Mouse (Mus musculus) layer of hippocampus, adult 8-10 months (tissue): ENCODE data around the gene Vps35l. TPM values are rescaled to one million over a fixed set of nuclear protein-coding genes. Genes with fewer than 3 reads are reported as not detected.

Experiments used
- DNase-seq, 2 experiments: peaks; one replicate each; pipeline ENCODE4 v3.0.0; 2022; ENCODE audit warnings: low spot score in 2 of 2
- total RNA-seq, 4 experiments: library from RNA; stranded (reverse); gene quantifications; 2 replicates each; pipeline ENCODE4 v1.2.4; 2022

Vps35l gene
- total RNA-seq, 4 experiments from 2014 or later, result 61.8 to 73.0 (median 69.1) TPM

DNA sequence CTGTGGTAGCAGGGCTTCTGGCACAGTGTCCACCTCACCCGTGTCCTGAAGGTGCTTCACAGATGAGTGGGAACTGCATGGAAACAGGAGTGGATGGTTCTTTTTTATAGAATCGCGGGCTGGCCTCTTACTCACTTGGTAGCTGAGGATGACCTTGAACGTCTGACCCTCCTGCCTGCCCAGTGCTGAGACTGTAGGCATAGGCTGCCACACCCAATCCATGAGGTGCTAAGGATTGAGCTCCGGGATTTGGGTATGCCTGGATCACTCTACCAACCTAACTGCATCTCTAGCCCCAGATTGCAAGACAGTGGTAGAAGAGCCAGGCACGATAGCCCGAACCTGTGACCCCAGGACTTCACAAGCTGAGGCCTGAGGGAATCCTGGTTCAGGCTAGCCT, 77.7 kb downstream of the Vps35l start:
- no peak for DNase-seq

GRCm38 (mm10) chr7:118819666-118820065, 79.6 kb downstream of the Vps35l start:
- DNase-seq, result no peak

- DNase-seq, result no peak
Measured at GRCm38 (mm10) chr7:118821356-118821755, 81.3 kb downstream of the Vps35l start.

- no peak for DNase-seq
Measured at GRCm38 (mm10) chr7:118821887-118822556, 82.0 kb downstream of the Vps35l start.

GRCm38 (mm10) chr7:118824451-118824850, 84.4 kb downstream of the Vps35l start:
- no peak for DNase-seq

- DNase-seq, result peak; percentile 25 to 31
Measured at GRCm38 (mm10) chr7:118827975-118828416, 88.0 kb downstream of the Vps35l start.

- DNase-seq, result no peak
Measured at GRCm38 (mm10) chr7:118837901-118838300, 97.9 kb downstream of the Vps35l start.

DNA sequence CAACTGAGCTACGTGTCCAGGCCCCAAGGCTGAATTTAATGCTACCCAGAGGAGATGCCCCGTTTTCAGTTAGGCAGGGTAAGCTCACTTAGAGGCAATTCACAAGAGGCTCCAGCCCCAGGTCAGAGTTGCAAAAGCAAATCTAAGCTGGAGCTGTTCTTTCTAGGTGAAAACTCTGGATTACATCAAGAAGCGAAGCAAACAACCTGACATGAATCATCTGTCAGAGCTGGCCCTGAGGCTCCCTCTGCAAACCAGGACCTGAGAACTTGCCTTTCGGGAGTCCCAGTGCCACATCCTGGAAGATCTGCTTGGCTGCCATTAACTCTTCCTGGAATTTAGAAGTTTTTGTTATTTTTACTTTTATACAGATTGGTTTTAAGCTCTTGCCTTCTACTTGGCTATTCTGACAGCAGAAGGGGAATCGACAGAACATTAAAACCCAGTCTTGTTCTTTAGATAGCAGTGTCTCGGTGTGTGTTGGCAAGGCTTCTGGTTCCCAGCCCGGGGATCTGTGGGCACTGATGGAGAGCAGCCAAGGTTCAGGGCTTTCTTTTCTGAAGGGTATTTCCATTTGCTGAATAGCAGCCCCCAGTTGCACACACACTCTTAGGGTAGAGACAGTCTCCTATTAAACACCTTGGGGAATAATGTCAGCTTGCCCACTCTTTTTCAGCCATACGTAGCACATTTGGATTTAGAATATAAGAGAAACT, 101.2 kb downstream of the Vps35l start:
- peak in 1 of 2 experiments; percentile 36 for DNase-seq

DNA sequence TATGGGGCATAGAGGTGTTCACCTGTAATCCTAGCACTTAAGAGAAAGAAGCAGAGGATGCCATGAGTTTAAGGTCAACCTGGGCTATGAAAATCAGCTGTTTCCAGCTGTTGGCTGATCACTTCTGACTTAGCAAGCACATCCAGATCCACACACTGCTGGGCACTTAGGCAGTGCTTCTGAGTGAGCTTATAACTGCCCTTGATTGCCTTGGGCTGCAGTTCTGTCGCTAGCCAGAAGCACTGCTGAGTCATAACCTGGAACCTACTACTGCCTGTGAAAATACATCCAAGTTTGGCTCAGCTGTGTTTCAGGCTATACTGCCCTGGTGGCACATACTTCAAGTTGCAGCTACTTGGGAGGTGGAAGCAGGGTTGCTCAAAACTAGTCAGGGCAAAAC, 101.8 kb downstream of the Vps35l start:
- DNase-seq, result no peak

DNA sequence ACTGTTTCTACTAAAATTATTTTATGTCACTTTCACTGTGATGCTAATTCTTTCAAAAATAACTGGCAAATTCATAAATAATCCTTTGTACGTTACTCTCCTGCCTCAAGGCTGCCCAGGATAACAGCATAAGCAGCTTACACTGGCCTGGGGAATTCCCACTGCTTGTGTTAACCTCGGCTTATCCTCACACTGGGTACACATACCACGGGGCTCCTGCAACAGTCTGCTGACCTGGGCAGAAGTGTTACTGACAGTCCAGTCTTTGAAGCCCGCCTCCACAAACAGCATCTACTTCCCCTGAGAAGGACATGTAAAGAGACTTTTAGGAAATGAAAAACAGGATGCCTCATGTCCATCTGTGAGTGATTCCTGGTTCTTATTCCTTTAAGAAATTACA, 102.9 kb downstream of the Vps35l start:
- no peak for DNase-seq

DNA sequence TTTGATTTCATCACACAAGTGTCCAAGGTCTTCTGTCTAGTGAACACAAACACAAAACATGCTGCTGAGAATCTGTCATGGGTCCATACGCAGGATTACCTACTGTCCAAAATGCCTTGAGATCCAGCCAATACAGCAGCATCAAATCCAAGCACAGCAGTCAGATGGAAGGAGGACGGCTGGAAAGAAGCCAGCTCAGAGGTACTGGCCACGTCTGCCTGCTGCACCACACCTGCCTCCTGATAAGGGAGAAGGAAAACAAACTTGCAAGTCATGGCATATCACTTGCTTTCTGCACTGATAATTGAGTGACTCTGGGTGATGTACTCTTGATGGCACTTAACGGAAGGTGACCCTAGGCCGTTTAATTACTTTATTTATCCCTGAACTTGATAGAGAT, 105.1 kb downstream of the Vps35l start:
- no peak for DNase-seq

GRCm38 (mm10) chr7:118846329-118846728, 106.3 kb downstream of the Vps35l start:
- DNase-seq, result no peak

DNA sequence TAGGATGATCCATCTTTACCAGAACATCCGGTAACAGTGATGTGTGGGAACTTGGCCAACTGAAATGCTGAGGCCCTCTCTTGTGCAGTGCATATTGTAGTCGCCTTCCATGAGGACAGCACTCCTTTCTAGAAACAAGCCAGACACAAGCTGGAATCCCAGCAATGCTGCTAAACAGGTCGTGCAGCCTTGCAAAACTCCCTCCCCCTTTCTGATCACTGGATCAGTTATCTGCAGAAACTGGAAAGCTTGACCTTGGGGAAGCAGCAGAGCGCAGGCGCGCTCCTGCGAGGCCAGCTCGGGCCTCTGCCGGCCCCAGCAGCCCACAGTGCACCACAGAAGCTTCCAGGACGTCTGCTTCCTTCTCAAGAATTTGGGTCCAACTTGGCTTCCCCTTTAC, 108.8 kb downstream of the Vps35l start:
- no peak for DNase-seq

DNA sequence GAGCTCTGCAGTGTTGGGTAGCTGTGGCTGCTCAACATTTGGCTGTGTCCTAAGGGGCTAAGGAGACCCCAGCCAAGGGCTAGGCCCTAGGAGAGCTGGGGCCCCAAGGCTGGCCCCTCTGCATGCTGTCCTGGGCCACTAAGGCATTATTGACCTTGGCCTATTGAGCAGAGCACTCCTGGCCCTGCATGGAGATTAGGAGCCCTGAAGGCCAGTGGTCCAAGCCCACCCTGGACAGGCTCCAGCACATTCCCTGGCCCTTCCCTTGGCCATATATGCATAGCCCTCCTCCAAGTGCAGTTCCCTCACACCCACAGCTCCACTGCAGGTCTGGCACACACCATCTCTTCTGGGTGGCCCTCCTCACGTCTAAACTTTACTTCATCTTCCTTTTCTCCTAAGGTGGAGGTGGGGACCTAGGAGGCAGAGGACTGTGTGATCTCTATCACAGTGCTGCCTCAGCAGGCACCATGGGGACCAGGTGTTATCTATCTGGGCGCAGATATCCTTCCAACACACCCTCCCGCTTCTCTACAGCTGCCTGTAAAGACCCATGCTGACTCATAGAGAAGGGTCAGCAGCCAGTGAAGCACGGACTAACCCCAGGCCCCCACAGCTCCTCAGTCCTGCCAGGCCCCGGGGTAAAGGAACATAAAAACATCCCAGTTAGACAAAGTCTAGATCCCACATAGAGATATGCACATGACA, 109.7 kb downstream of the Vps35l start:
- DNase-seq, result no peak

DNA sequence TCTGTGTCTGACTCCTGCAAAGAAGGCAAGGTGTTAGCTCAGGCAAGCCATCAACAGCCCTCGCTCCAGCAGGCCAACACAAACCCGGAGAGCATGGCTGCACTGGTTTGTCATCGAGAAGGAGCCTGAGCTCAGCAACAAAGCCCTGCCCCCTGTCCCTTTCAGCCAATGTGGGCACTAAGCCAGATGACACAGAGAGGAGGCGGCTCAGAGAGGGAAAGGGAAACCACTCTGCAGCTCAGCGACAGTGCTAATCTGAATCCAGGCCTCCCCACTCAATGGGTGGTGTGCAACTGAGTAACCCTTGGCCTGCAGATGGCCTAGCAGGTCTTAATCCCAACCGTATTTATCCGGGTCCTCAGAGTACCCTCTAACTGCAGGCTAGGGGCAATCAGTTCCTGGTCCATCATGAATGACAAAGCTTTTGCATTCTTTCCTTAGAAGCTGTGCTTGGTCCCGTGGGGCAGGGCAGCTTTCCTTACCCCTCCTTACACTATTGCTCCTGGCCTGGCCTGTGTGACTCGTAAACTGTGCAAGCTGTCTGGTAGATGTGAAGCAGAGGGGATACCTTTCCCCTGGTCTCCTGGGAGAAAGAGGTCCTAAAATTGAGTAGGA, 110.8 kb downstream of the Vps35l start:
- DNase-seq, result no peak

- no peak for DNase-seq
Measured at GRCm38 (mm10) chr7:118851571-118851970, 111.5 kb downstream of the Vps35l start.

DNA sequence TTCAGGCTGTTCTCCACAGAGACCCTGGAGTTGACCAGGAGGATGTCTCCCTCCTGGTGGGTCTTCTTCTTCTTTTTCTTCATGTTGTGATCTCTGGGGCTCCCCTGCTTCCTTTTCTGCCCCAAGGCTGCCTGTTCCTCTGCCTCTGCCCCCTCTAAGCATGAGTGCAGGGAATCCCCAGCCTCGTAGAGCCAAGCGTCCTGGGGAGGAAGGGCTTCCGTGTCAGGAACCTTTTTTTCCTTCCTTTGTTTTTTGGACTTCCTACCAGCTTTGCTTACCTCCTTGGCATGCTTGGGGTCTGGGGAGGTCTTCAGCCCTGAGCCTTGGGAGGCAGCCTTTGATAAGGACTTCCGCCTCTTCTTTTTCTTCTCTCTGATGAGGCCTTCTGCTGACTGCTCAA, 112.6 kb downstream of the Vps35l start:
- DNase-seq, result no peak

- DNase-seq, result no peak
Measured at GRCm38 (mm10) chr7:118854606-118855005, 114.6 kb downstream of the Vps35l start.

- peak; percentile 84 to 90 for DNase-seq
Measured at GRCm38 (mm10) chr7:118855171-118855876, 115.3 kb downstream of the Vps35l start, which contains the start of gene Iqck. Gene Iqck, plus strand, starts transcription at chr7:118855752.

- no peak for DNase-seq
Measured at GRCm38 (mm10) chr7:118855877-118856304, 115.9 kb downstream of the Vps35l start, which contains the start of gene Knop1. Gene Knop1, minus strand, starts transcription at chr7:118856254.

DNA sequence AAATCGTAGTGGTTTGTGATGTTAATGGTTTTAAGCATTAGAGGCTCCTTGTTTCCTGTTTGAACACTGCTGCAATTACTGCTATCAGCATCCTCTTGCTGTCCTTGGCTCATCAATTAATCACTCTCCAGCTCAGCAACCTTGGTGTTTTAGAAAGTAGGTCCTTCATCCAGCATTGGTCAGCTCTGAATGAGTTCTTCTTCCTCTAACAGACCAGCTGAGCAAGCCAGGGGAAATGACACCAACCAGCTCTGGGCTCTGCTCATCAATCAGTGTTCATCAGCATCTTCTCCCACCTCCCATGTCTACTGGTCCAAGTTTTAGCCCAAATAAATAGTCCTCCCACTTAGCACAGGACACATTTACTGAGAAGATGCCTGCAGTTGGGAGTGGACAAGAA, 118.6 kb downstream of the Vps35l start:
- DNase-seq, result no peak
